Mouse (Mus musculus) cerebellum, adult 9-10 months (tissue): ENCODE data around the gene Adam4.
"Not testable (repeated sequence)": the region's sequence is repeated elsewhere in the genome, so short reads cannot be mapped to it uniquely, and the experiment has no call there.

Experiments
- DNase-seq: peaks from one replicate; pipeline ENCODE4 v3.0.0; 2022

Gene Adam4

GRCm38 (mm10) chr12:81421846-81422245 lies at the start of gene Adam4:
TSS of gene Adam4 (minus strand) at chr12:81421946.
- no peak for DNase-seq

- not testable (repeated sequence) for DNase-seq
Observed at GRCm38 (mm10) chr12:81459051-81459450, 37.3 kb upstream of the Adam4 start.

GRCm38 (mm10) chr12:81438985-81439384 lies 17.2 kb upstream of the Adam4 start:
- not testable (repeated sequence) for DNase-seq

GRCm38 (mm10) chr12:81434778-81435177 lies 13.0 kb upstream of the Adam4 start:
- not testable (repeated sequence) for DNase-seq

- no peak for DNase-seq
Observed at GRCm38 (mm10) chr12:81413211-81413610, 8.5 kb downstream of the Adam4 start.

GRCm38 (mm10) chr12:81408966-81409365 lies 12.8 kb downstream of the Adam4 start:
- DNase-seq = no peak

- DNase-seq = peak; percentile 82
Observed at GRCm38 (mm10) chr12:81402187-81402586, 19.6 kb downstream of the Adam4 start.

GRCm38 (mm10) chr12:81379364-81379763 lies 42.4 kb downstream of the Adam4 start, which contains the start of gene Gm4787:
TSS of gene Gm4787 (minus strand) at chr12:81379464.
- DNase-seq = not testable (repeated sequence)
